Mouse (Mus musculus) G1E (cell line): Measurements from ENCODE around the gene Cmya5.

Experiments used
- CTCF ChIP-seq: IDR thresholded peaks from 2 replicates; pipeline ENCODE4 v1.5.1; 2012; ENCODE audit warnings: low read depth, low read length, inconsistent platforms, mixed read lengths
- TAL1 ChIP-seq: conservative IDR thresholded peaks from 2 replicates; pipeline ENCODE4 v1.6.1; 2012; ENCODE audit warnings: low read depth, low read length, inconsistent platforms, mixed read lengths

- no peak for TF ChIP-seq CTCF
- no peak for TF ChIP-seq TAL1
These were observed 70.3 kb downstream of the Cmya5 start for GRCm38 (mm10) chr13:93074147-93074641.
